Mouse (Mus musculus) midbrain, embryonic 13.5 days (tissue): ENCODE data around the gene Tmf1. TPM values are rescaled to one million over a fixed set of nuclear protein-coding genes. Genes with fewer than 3 reads are reported as not detected.

Experiments used
- ATAC-seq: fragments of 200-750 bp; cut with Nextera tagmentation; 2 replicates; pipeline ENCODE4 v1.8.0; 2017; ENCODE audit warnings: mild to moderate bottlenecking, moderate TSS enrichment, moderate library complexity
- H3K27ac ChIP-seq: fragments of 300-500 bp; sonication (generic); 2 replicates; pipeline ENCODE4 v1.5.1; 2015; ENCODE audit warnings: inconsistent platforms, mild to moderate bottlenecking, moderate library complexity
- H3K27me3 ChIP-seq: fragments of 300-500 bp; sonication (generic); 2 replicates; pipeline ENCODE4 v1.6.1; 2015; ENCODE audit warnings: mild to moderate bottlenecking, inconsistent platforms
- H3K36me3 ChIP-seq: fragments of 300-500 bp; sonication (generic); 2 replicates; pipeline ENCODE4 v1.6.1; 2015; ENCODE audit warnings: mild to moderate bottlenecking, inconsistent platforms
- H3K4me1 ChIP-seq: fragments of 300-500 bp; sonication (generic); replicated peaks from 2 replicates; pipeline ENCODE4 v1.6.1; 2015; ENCODE audit warnings: inconsistent platforms
- H3K4me2 ChIP-seq: fragments of 300-500 bp; sonication (generic); replicated peaks from 2 replicates; pipeline ENCODE4 v1.6.1; 2015; ENCODE audit warnings: moderate library complexity, mild to moderate bottlenecking, inconsistent platforms
- H3K4me3 ChIP-seq: fragments of 300-500 bp; sonication (generic); replicated peaks from 2 replicates; pipeline ENCODE4 v1.5.1; 2015; ENCODE audit warnings: mild to moderate bottlenecking, inconsistent platforms
- H3K9ac ChIP-seq: fragments of 300-500 bp; sonication (generic); replicated peaks from 2 replicates; pipeline ENCODE4 v1.6.1; 2015; ENCODE audit warnings: mild to moderate bottlenecking, inconsistent platforms
- H3K9me3 ChIP-seq: fragments of 300-500 bp; sonication (generic); 2 replicates; pipeline ENCODE4 v1.6.1; 2016; ENCODE audit warnings: mild to moderate bottlenecking, inconsistent platforms
- WGBS: fragments of 180-500 bp; shearing (Covaris S2); methylation state at CpG from one replicate; pipeline ENCODE4 v1.1.7; 2015; 5-methylcytosine and 5-hydroxymethylcytosine counted together
- polyA plus RNA-seq: library from polyadenylated mRNA; unstranded; fragments of >200 nt; fragmentation: Nextera tagmentation; extraction: Ambion mirVana; gene quantifications from 2 replicates; pipeline ENCODE4 v1.2.1, GENCODE M21; 2015

Tmf1 gene
- polyA plus RNA-seq, 1 experiment from 2014 or later: 37.7 TPM

DNA sequence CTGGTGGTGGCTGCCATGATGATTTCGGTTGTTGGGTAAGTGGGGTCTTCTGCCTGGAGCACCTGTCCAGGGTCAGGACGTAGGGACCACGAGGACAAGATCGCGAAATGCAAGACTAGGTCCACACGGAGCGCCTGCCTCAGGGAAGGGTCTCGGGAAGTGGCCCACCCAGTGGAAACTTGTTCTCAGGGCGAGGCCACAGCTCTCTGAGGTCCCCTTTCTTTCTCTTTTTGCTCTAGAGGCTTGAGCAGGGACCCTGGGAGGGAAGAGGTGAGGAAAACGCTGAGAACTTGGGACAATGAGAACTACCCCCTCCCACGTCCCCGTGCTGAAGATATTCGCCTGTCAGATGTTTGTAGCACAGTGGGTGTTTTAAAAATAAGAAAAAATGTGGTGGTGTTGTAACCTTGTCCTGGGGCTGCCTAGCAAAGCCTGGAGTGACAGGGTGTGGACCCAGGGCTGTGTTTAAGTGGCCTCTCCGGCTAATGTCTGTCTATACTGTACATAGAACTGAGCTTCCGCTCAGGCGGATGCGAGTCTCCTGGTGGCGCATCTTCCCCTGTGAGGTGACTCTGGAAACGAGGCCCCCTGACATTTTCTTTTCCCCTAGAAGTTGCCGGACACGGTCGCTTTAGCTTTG lies 32.2 kb upstream of the Tmf1 start:
- WGBS: 2% methylated on average over 22 of the region's 22 CpGs
- no peaks in the 10 kb centered on the region for H3K9me3 ChIP-seq
- H3K4me2 ChIP-seq: peak overlapping the region; percentile 83
- peak; percentile 77 for ATAC-seq
- peak overlapping the region; percentile 68 for H3K27ac ChIP-seq
- peaks cover 11% of the 10 kb centered on the region; the same call in 1 of the 2 replicates for H3K36me3 ChIP-seq
- H3K4me1 ChIP-seq: peaks cover 27% of the 10 kb centered on the region
- H3K27me3 ChIP-seq: no peaks in the 10 kb centered on the region
- H3K4me3 ChIP-seq: peak overlapping the region; percentile 79
- H3K9ac ChIP-seq: peak overlapping the region; percentile 80

DNA sequence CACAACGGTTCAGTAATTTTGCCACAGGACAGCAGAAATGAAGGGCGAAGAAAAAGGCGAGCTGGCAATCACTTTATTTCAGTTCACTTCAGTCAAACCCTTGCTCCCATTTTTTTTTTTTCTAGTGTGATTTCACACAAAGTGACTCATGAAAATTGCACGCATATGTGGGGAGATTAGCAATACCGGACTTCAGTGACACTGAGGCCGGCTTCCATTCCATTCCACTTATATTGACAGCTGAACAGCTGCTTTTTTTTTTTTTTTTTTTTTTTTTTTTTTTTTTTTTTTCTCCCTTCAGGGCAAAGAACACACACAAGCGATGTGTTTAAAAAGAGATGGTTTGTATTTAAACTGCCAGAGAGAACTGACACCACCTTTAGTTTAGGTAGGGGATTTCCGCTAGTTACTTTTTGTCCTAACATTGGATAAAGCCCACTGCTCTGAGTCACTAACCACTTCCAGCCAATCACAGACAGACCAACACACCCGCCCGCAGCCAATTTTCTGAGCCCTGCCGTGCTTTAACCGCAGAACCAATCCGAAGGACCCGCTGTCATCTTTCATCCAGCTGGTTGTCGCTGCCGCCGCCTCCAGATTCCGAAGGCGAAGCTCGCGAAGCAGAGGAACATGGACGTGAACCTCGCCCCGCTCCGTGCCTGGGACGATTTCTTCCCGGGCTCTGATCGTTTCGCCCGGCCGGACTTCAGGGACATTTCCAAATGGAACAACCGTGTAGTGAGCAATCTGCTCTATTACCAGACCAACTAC lies 31.5 kb upstream of the Tmf1 start, which contains the start of gene Arl6ip5:
Gene Arl6ip5 (plus strand): TSS at position 499 of the 771 bp plus-strand sequence.
- WGBS: 10% methylated on average over 32 of the region's 32 CpGs
- H3K4me1 ChIP-seq: peaks cover 27% of the 10 kb centered on the region
- no peaks in the 10 kb centered on the region for H3K27me3 ChIP-seq
- H3K9ac ChIP-seq: peak within 1 kb of the TSS; percentile 80
- ATAC-seq: peak; percentile 82
- peaks cover 10% of the 10 kb centered on the region; the same call in 1 of the 2 replicates for H3K36me3 ChIP-seq
- H3K27ac ChIP-seq: peak within 1 kb of the TSS; percentile 68
- H3K4me2 ChIP-seq: peak within 1 kb of the TSS; percentile 83
- H3K9me3 ChIP-seq: no peaks in the 10 kb centered on the region
- H3K4me3 ChIP-seq: peak within 1 kb of the TSS; percentile 79

DNA sequence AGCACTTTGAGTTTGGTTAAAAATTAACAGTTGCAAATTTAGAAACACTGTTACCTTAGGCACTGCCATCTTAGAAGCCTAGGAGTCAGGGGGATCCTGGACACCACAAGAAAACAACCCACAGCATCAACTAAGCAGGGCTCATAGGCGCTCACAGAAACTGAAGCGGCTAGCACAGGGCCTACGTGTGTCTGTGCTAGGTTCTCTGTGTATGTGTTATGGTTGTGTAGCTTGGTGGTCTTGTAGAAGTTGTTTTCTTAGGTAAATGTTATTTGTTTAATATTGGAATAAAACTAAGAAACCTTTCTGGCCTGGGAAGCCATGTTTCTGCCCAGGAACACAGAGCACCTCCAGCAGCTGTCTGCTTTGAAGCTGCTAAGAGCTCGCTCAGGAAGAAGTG lies 30.8 kb upstream of the Tmf1 start:
- Histone ChIP-seq H3K36me3 (0 out of 2 replicates have a peak, but pooled peaks cover 4% of the 10 kb centered on the region), H3K4me3 (no peak overlapping the region), H3K27me3 (no peaks in the 10 kb centered on the region), H3K9me3 (no peaks in the 10 kb centered on the region), H3K27ac (no peak overlapping the region), H3K9ac (no peak overlapping the region), H3K4me2 (no peak overlapping the region), H3K4me1 (peaks cover 28% of the 10 kb centered on the region)
- ATAC-seq: no peak
- 87% methylated on average over 4 of the region's 4 CpGs for whole genome bisulfite sequencing

DNA sequence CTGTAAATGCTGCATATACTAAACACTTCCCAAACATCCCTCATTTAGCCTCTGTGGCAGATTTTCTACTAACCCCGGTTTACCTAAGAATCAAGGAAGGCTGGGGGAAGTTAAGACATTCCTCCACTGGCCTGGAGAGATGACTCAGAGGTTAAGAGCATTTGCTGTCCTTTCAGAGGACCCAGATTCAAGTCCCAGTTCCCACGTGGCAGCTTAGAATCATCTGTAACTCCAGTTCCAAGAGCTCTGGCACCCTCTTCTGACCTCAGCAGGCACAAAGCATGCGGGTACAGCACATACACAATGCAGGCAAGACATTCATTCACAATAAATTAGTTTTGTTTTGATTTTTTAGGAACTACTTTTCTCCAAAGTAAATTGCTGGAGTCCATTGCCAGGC lies 30.3 kb upstream of the Tmf1 start:
- no peaks in the 10 kb centered on the region for H3K27me3 ChIP-seq
- no peaks in the 10 kb centered on the region for H3K36me3 ChIP-seq
- H3K4me1 ChIP-seq: peaks cover 33% of the 10 kb centered on the region
- ATAC-seq: no peak
- H3K4me3 ChIP-seq: no peak overlapping the region
- H3K9me3 ChIP-seq: no peaks in the 10 kb centered on the region
- H3K27ac ChIP-seq: no peak overlapping the region
- 53% methylated on average over 3 of the region's 3 CpGs for WGBS
- no peak overlapping the region for H3K4me2 ChIP-seq
- no peak overlapping the region for H3K9ac ChIP-seq

DNA sequence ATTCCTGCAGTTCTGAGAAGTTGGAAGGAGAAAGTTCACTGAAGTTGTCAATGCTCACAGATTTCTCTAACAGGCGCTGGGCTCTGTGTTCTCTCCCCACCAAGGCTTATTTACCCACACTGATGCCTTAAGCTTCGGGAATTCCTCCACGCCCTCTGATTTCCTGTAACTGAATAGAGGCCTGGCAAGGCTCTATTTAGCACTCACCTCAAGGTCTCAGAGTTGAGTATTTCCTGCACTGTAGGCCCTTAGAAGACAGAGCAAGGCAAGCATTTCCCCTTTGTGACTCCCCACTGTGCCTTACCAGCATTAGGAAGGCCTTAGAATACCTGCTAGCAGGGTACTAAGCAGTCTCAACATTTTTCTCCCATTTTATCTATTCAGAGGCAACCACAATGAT lies 29.5 kb upstream of the Tmf1 start:
- 32% methylated on average over 3 of the region's 3 CpGs for WGBS
- H3K9ac ChIP-seq: no peak overlapping the region
- ATAC-seq: no peak
- H3K4me2 ChIP-seq: no peak overlapping the region
- H3K27ac ChIP-seq: no peak overlapping the region
- H3K9me3 ChIP-seq: no peaks in the 10 kb centered on the region
- no peak overlapping the region for H3K4me3 ChIP-seq
- no peaks in the 10 kb centered on the region for H3K36me3 ChIP-seq
- no peaks in the 10 kb centered on the region for H3K27me3 ChIP-seq
- H3K4me1 ChIP-seq: peaks cover 36% of the 10 kb centered on the region

DNA sequence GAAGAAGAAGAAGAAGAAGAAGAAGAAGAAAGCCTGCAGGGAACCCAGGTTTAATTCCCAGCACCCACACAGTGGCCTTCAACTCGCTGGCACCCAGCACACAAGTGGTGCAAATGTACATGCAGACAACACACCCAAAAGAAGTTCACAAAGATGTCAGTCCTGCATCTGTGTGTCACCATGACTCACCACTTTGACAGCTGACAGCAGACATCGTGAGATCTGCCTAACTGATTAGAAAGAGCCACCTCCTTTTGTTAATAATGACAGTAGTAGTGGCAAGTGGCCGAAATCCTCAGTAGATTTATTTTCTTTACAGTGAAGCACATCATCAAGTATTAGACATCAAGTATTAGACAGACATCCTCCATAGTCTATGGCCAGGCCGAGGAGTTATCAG lies 28.2 kb upstream of the Tmf1 start:
- Histone ChIP-seq H3K9ac (no peak overlapping the region), H3K27ac (no peak overlapping the region), H3K4me1 (peaks cover 35% of the 10 kb centered on the region), H3K27me3 (no peaks in the 10 kb centered on the region), H3K4me2 (no peak overlapping the region), H3K36me3 (no peaks in the 10 kb centered on the region), H3K9me3 (no peaks in the 10 kb centered on the region), H3K4me3 (no peak overlapping the region)
- 83% methylated on average over 4 of the region's 4 CpGs for WGBS
- no peak for ATAC-seq

DNA sequence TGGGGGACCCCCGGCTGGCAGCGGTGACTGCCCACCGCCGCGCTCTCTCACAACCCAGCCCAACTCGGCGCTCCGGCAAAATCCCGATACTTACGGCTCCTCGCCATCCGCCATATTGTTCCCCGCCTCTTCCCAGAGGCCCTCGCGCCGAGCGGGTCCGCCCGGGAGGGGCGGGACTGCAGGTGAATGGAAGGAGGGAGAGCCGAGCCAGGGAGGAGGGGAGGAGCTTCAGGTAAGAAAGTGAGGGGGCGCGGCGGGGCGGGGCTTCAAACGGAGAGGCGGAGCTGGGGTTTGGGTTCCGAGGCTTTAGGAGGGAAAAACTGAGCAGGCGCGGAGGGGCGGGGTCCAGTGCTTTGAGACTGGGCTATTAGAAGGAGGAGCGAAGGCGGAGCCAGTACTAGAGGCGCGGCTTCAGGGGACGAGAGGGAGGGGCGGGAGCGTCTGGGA lies 26.5 kb upstream of the Tmf1 start, which contains the start of gene Uba3:
Gene Uba3 (minus strand): TSS at position 209 of the 447 bp plus-strand sequence.
- Histone ChIP-seq H3K36me3 (no peaks in the 10 kb centered on the region), H3K9ac (peak within 1 kb of the TSS; percentile 95), H3K4me1 (peaks cover 25% of the 10 kb centered on the region), H3K27ac (peak within 1 kb of the TSS; percentile 89), H3K9me3 (no peaks in the 10 kb centered on the region), H3K4me2 (peak within 1 kb of the TSS; percentile 70), H3K4me3 (peak within 1 kb of the TSS; percentile 88), H3K27me3 (no peaks in the 10 kb centered on the region)
- peak; percentile 96 for ATAC-seq
- under 1% methylated on average over 38 of the region's 38 CpGs for WGBS

DNA sequence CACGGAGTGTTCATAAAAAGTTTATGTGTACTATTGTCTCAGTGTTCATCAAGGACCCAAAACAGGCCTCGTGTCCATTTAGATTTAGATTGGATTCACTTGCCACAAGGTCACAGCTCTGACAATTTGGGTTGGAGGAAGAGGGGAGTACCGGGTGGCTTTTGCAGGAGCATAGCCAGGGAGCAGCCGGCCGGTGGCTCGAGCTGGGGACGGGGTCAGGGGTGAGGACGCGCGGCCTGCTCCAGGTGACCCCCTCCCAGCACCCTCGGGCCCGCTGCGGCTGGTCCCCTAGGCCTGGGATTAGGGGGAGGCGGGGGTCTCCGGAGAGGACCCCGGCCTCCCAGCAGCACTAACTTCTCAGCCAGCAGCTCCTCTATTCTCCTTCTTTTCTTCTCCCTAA lies 26.0 kb upstream of the Tmf1 start:
- WGBS: under 1% methylated on average over 15 of the region's 16 CpGs
- no peaks in the 10 kb centered on the region for H3K36me3 ChIP-seq
- H3K4me3 ChIP-seq: peak overlapping the region; percentile 88
- H3K9me3 ChIP-seq: no peaks in the 10 kb centered on the region
- H3K9ac ChIP-seq: peak overlapping the region; percentile 95
- H3K4me2 ChIP-seq: peak overlapping the region; percentile 70
- peaks cover 23% of the 10 kb centered on the region for H3K4me1 ChIP-seq
- H3K27me3 ChIP-seq: no peaks in the 10 kb centered on the region
- ATAC-seq: peak; percentile 72
- peak overlapping the region; percentile 89 for H3K27ac ChIP-seq

DNA sequence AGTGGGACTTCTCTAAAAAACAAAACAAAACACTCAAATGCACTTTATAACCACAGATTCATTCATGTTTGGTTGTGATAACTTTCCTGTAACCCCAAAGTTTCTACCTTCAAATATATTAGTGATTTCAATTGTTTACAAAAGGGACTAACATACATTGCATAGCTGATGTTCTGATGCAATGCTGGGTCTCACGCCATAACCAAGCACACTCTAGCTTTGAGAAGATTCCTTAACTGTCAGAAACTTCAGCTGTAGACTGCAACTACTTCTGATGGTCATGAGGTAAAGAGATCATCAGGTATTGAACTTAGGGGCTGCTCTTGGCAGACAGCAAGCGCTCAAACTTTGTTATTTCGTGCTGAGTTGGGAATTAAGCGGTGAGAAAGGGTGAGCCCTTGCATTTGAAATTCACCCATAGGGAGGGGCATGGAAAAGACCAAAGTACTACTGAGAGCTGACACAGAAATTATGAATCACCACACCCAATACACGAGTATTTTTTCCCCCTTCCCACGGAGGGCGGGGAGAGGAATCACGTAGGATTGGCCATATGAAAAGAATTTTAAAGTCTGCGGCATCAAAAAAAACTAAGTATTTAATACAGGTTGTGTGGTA lies 25.4 kb upstream of the Tmf1 start:
- ATAC-seq: no peak
- H3K27ac ChIP-seq: no peak overlapping the region
- peaks cover 20% of the 10 kb centered on the region for H3K4me1 ChIP-seq
- no peaks in the 10 kb centered on the region for H3K36me3 ChIP-seq
- H3K9ac ChIP-seq: peak overlapping the region; percentile 95
- H3K27me3 ChIP-seq: no peaks in the 10 kb centered on the region
- peak overlapping the region; percentile 88 for H3K4me3 ChIP-seq
- H3K4me2 ChIP-seq: peak overlapping the region; percentile 70
- no peaks in the 10 kb centered on the region for H3K9me3 ChIP-seq
- 15% methylated on average over 9 of the region's 9 CpGs for WGBS

DNA sequence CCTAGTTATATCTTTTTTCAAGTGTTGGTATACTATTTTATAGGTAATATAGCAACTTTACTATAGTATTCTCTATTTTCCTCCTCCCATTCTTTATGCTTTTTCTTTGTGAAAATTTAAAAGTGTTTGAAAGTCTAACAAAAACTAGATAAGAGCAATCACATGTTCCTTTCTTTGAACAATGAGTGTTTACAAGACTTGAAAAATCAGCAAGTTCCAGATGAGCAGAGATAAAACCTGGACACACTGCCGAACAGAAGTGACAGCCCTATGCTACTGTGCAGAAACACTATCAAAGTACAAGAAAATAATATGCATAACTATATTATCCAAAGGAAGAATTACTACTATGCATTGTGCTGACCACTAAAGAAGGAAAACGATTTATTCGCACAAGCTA lies 23.6 kb upstream of the Tmf1 start:
- 94% methylated on average over 3 of the region's 3 CpGs for WGBS
- H3K27me3 ChIP-seq: no peaks in the 10 kb centered on the region
- ATAC-seq: no peak

DNA sequence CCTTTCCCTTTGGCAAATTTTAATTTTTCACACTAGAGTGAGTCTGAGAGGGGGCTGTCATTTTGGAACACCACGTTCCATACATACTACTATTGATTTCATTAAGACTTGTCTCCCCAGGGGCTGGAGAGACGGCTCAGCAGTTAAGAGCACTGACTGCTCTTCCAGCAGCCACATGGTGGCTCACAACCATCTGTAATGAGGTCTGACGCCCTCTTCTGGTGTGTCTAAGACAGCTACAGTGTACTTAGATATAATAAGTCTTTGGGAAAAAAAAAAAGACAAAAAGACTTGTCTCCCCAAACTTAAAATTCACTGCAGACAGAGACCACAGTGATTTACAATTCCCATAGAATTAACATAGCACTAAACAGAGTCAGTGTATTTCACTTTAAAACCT lies 21.5 kb upstream of the Tmf1 start:
- 43% methylated on average over 3 of the region's 3 CpGs for WGBS
- Histone ChIP-seq H3K36me3 (peaks cover 28% of the 10 kb centered on the region), H3K9me3 (no peaks in the 10 kb centered on the region), H3K4me3 (no peak overlapping the region), H3K9ac (no peak overlapping the region), H3K27ac (no peak overlapping the region), H3K4me1 (peaks cover 20% of the 10 kb centered on the region), H3K4me2 (no peak overlapping the region), H3K27me3 (no peaks in the 10 kb centered on the region)
- no peak for ATAC-seq

More for the DNA sequence above, 23.6 kb upstream of the Tmf1 start:
- no peak overlapping the region for H3K4me2 ChIP-seq
- H3K4me3 ChIP-seq: no peak overlapping the region
- no peaks in the 10 kb centered on the region for H3K9me3 ChIP-seq
- H3K9ac ChIP-seq: no peak overlapping the region
- H3K36me3 ChIP-seq: peaks cover 8% of the 10 kb centered on the region
- no peak overlapping the region for H3K27ac ChIP-seq
- H3K4me1 ChIP-seq: peaks cover 20% of the 10 kb centered on the region

DNA sequence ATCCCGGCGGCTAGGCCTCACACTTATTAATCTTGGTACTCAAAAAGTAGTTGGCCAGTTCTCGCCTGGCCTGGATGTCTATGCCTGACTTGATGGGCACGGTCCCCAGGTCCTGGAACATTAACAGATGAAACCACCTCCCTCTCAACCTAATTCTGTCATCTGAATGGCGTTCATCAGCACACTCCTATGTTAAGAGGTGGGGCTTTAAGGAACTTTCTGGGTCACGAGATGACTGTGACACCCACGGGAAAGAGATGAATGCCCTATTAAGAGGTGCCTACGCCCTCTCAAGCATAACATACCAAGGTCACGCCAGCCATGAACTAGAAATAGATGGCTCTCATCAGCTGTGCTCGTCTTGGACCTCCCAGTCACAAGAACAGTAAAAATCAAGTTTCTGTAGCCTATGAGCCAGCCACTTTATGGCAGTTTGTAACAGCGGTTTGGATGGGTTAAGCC lies 476 bp upstream of the Tmf1 start:
- H3K27ac ChIP-seq: peak overlapping the region; percentile 91
- 8% methylated on average over 11 of the region's 11 CpGs for WGBS
- peak overlapping the region; percentile 77 for H3K4me3 ChIP-seq
- peak overlapping the region; percentile 94 for H3K9ac ChIP-seq
- no peak for ATAC-seq
- H3K4me1 ChIP-seq: peaks cover 31% of the 10 kb centered on the region
- H3K9me3 ChIP-seq: no peaks in the 10 kb centered on the region
- no peaks in the 10 kb centered on the region for H3K27me3 ChIP-seq
- H3K36me3 ChIP-seq: peaks cover 18% of the 10 kb centered on the region
- H3K4me2 ChIP-seq: peak overlapping the region; percentile 80
